Mouse (Mus musculus) heart, adult 2 months (tissue): ENCODE data around the gene Aunip.

Experiments
- CTCF ChIP-seq: fragments of 200-600 bp; IDR thresholded peaks from 2 replicates; pipeline ENCODE4 v1.8.1; 2022; ENCODE audit warnings: antibody characterized with exemption, mild to moderate bottlenecking, moderate library complexity
- EP300 ChIP-seq: fragments of 200-500 bp; IDR thresholded peaks from 2 replicates; pipeline ENCODE4 v1.6.1; 2011; ENCODE audit warnings: low read depth, low read length, control low read depth; ENCODE audit not compliant: insufficient read depth

DNA sequence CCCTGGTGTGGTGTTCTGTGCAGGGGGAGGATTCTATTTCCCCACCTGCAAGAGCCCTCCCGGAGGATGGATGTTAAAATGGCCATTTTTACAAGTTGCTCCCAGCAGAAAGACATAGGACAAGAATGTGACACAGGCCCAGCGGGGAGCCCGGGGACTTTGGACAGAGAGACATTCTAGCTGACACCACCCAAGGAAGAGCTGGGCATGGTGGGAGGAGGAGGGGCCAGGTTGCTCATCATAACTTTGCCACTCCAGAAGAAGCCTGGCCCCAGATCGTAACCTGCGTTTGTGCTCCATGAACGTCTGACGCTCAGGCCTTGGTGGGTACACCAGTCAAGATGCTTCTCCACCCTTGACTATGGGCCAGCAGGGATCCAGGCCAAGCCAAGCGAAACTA, 49.9 kb downstream of the Aunip start:
- TF ChIP-seq EP300 (no peak), CTCF (no peak)
